Mouse (Mus musculus) right cerebral cortex, adult 2 months (tissue): Measurements from ENCODE around the gene Smad3.

Experiments
- DNase-seq, 2 experiments: peaks; one replicate each; pipeline ENCODE4 v3.0.0; 2021 to 2022; ENCODE audit warnings: low spot score in 2 of 2

Smad3 gene

DNA sequence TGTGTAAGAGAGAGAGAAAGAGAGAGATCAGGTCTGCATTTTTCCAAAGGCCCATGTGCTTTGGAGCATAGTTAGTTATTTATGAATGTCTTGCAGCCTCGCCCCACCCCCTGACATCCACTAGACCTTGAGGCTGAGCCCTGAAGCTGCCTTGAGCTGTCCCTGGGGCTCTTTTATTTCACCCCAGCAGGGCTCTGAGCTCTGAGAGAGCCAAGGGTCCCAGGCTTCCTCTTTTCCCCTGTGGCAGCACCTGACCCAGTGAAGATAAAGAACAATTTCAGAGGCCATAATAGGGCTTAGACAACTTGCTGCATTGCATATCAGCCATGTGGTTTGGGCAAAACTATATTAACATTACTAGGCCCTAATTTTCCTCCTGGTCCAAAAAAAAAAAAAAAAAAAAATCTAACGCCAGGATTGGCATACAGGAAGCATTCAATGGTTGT is 93.5 kb downstream of the Smad3 start:
- DNase-seq: no peak

DNA sequence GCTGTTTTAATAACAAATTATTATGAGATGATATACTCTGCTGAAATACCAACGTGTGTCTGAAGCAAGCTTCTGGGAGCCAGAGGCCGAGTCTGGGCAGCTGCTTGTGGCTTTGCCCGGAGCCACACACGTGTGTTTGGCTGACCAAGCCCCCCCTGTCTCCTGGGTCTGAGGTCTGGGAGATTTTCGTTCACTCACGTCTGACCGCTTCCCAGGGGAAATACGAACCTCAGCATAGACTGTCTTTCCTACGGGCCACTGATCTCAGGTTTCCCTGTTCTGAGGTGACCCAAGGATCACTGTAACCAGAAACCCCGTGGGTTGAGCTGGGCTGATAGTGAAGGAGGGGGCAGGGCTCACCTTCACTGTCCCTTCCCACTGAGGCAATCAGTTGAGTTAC is 94.6 kb downstream of the Smad3 start:
- no peak for DNase-seq

DNA sequence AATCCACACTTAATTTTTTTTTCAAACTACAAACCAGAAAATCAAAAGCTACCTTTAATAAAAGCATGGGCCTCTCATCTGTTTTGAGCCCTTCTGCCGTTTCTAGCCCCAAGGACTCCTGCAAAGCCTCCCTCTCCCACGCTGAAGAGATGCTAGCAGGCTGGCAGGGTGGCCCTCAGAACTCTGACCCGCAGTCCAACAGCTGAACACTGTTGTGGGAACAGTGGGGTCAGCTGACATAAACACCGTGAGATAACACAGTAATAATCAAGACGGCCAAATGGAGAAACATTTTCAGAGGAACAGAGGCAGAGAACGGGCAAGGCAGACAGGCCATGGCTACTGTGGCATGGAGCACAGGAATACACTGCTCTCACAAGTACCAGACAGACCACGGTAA is 95.0 kb downstream of the Smad3 start:
- DNase-seq: no peak

DNA sequence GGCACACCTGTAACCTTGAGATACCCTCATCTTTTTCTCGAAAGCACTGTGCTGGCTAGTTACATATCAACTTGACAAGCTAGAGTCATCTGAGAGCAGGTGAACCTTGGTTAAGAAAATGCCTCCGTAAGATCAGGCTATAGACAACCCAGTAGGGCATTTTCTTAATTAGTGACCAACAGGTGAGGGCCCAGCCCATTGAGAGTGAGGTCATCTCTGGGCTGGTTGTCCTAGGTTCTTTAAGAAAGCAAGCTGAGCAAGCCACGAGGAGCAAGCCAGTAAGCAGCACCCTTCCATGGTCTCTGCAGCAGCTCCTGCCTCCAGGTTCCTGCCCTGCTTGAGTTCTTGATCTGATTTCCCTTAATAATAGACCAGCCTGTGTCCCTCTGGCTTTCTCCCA is 97.1 kb downstream of the Smad3 start:
- DNase-seq: no peak

DNA sequence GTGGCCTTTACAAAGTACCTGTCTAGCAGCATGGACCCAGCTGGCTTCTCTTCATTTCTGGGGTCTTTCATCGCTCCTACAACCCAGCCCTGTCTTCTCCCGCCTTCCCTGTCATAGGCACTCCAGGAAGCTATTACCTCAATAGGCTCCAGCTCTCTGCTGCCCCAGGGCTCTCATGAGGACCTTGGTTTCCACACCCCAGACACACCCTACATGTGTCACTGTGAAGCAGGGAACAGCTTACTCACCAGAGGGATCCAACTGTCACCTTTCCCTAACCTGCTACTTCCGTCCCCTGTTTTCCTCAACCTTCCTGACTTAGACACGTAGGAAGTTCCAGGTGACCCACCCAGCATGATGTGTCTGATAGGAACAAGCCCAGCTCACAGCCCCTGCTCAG is 97.7 kb downstream of the Smad3 start:
- no peak for DNase-seq

DNA sequence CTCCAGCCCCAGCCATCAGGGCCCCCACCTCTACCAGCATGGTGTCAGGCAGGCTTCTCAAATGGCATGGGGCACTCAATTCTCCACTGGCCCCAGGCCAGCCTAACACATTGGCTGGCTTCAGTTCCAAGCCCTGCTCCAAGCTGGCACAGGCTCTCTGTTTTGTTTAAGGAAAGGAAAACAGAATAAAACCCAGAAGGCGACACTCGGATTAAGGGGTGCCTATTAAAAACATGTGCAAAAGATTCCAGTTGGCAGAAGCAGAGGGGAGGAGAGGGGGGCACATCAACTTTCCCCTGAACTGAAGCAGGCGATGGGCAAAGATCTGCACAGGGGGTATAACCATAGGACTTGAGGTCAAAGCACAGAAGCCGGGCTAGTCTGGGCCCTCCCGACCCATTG is 98.8 kb downstream of the Smad3 start:
- no peak for DNase-seq

DNA sequence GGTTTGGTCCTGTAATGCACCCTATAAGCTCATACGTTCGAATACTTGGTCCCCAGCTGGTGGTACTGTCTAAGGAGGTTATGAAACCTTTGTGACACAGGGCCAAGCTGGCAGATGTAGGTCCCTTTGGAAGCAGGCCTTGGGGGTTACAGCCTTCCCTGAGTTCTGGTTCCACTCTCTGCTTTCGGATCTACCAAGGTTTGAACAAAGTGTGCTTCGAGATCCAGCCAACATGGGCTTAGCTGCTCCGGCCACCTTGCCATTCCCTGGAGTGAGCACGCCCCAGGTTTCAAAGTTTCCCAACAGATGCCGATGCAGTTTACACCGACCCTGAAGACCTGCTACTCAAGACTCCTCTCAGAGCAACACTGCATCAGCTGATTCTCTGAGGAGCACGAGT is 99.4 kb downstream of the Smad3 start:
- no peak for DNase-seq

DNA sequence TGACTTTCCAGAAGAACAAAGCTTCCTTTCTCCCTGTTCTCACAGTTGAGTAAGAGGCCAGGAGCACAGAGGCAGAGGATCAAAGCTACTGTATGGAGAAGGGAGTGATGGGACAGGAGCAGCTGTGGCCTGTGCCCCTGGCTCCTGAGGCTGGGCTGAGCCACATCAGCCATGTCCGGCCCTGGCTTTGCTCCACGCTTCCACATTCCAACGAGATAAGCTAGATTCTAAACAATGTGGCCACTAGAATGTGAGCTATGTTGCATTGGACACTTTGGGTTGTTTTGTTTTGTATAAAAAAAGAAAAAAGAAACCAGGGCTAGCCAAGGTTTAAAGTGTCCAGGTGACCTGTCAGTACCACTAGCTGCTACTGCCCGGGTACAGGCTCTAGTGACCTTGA is 100.6 kb downstream of the Smad3 start:
- DNase-seq: no peak

DNA sequence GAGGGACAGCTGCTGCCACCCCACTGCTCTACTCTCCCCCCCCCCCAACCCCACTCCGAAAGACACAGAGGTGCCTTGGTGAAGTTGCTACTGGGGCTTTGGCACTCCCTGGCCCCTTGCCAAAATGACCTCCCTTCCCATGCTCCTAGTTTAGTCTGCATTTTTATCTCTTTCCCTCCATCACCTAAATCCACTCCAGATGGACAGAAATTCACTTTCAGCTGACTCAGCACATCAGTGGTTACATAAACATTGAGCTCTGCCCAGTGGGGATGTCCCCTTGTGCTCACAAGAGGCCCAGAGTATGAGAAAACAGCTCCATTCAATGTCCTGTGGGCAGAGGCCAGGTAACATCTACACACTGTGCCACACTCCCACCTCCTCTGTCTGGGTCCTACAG is 102.7 kb downstream of the Smad3 start:
- no peak for DNase-seq

DNA sequence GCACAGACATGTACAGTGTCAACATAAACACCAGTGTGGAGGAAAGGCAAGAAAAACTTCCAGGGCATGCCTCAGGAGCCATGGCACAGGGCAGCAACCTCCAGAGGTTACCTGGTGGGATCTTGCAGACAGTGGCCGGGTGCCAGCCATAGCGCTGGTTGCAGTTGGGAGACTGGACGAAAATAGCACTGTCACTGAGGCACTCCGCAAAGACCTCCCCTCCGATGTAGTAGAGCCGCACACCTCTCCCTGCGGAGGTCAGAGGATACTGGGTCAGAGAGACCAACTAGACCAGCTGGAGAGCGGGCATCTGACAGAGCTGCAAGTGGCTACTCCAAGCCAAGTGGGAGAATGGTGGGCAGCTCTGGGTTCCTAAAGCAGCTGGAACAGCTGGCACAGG is 103.2 kb downstream of the Smad3 start:
- no peak for DNase-seq

DNA sequence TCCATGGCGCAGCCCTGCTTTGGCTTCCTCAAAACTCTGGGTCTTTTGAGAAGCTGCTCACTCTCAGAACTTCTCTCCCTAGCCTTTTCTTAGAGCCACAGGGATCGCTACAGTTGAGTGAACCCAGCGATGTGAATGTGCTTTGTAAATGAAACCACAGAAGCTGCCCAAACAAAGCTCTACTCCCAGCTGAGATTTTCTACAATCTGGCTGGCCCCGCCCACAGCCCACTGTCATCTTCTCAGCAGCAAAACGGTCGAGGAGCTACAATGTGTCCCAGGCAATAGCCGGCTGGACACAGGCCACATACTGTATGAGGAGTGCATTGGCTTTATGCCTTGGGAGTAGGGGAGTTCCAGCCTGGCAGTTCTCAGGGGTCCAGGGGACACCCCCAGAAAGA is 104.1 kb downstream of the Smad3 start:
- DNase-seq: no peak

DNA sequence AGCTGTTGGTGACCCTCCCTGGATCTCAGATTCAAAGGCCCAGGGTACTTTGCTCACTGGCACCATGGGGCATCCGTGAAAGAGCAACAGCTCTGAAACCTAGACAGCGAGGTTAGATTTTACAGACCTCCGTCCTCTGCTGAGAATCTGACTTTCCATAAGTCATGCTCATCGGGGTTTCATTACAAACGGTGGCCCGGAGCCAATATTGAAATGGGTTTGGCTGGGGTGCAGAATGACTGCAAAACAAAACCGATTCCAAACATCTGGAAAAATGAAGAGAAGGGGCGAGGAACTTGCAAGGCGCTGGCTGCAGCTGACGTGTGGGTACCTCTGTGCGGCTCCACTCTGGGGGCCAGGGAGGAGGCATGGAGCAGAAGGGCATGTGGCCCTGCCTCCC is 106.2 kb downstream of the Smad3 start:
- no peak for DNase-seq

DNA sequence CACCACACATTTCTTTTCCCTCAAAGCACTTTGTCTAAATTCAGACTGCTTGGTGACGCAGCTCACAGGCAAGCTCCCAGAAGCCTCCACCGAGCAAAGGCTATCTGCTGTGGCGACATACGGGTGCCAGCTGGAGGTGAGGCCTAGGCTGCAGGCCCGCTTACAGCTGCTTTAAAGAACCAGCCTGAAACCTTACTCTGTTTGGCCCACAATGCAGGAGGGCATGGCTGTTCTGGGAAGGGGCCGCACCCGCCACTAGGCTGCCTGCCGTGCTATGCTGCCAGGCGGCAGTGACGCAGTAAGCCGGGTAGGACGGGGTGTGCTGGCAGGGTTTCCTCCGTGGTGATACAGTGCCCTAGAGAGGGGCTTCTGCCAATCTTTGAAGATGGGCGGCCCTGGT is 106.9 kb downstream of the Smad3 start:
- no peak for DNase-seq

DNA sequence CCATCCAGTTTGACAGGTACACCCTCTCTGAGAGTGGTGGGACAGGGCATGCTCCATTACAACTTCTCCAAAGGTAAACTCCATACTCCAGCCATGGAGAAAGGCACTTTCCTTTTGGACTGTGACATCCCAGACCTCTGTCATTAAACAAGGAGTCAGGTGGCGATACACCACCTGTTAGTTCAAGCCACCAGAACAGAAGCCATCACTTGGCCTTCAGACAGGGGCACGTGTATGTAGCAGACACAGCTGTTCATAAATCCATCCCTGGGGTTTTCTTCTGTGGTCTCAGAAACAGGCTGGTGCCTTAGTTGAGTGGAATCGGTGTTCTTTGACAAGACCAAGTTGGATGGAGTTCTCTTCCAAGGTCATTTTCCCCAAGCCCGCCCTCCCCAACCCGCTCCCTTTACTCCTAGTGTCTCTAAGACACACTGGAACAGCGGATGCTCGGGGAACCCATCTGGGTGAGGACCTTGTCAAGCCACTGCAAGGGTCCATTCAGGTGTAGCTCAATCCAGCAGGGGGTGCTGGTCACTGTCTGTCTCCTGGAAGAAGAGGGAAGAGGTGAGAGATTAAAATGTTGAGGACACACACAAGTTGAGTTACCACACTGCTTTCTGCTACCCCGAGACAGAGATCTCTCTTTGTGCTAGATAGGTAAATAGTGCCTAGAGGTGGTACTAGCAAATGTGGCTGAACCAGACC is 107.8 kb downstream of the Smad3 start:
- no peak for DNase-seq

DNA sequence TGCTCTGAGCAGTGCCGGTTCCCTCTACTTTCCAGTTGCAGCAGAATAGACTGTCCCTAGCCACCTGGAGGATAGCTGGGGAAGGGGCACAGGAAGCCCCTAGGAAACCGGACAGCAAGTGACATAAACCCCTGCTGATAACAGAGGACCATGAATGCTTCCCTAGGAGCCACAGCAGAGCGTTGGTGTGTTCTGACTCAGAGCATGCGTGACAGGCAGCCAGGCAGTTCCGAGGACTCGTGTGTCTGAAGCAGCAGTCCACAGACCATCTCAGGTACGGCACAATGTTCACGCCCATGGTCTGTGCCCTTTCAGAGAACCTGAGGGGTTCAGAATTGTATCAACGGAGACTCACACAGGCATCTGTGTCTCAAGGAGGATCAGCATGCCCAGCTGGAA is 109.3 kb downstream of the Smad3 start:
- DNase-seq: no peak

DNA sequence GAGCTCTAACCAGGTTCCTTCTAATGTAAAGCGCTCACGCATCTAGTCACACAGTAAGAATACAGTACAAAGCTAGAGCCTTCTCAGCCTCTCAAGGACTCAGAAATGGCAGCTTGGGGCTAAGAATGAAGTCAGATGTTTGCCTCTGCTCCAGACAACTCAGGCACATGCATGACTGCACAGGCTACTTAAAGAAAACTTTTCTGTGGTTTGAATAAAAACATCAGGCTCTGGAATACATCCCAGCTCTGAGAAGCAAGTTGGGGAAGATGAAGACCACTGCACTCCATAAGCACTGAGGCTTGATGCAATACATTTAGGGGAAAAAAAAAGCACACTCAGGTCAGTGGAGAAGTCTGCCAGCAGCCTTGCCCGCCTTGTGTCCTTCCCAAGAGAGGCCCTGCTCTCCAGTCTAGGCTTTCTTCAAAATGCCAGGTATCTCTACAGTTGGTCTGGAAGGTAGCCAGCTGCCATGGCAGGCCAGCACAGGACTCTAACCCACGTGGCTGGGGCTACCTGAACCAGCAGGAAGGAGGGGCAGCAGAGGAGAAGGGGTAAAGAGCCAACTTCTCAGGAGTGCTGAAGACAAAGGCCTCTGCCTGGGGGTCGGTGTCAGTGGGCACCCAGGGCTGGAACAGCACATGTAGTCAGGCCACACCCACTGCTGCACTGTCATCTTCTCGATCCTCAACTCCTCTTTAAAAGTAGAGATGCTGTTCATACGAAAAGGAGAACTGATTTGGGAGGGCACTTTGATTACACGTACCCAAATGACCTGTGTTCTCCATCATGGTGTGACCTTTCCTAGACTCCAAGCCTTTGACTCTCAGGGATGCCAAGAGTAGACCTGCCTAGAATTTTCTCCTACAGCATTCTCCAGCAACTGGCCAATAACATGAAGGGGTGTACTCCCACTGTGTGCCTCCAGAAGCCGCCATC is 109.9 kb downstream of the Smad3 start:
- no peak for DNase-seq

DNA sequence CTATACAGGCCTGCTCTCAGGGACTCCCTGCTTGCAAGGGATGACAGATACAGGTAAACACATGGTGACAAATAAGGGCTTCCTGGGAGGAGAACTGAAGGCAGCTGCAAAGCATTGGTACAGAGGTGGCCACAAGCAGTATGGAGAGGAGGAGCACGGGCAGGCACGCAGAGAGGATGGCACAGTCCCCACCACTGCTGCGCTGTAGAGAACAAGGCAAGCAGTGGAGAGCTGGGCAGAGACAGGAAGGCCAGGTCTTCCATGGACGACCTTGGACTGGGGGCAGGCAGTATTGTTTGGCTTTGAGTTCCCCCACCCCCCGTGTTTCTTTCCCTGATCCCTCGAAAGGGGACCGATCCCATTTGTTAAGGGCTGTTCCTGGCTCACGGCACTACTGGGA is 112.7 kb downstream of the Smad3 start:
- DNase-seq: no peak

DNA sequence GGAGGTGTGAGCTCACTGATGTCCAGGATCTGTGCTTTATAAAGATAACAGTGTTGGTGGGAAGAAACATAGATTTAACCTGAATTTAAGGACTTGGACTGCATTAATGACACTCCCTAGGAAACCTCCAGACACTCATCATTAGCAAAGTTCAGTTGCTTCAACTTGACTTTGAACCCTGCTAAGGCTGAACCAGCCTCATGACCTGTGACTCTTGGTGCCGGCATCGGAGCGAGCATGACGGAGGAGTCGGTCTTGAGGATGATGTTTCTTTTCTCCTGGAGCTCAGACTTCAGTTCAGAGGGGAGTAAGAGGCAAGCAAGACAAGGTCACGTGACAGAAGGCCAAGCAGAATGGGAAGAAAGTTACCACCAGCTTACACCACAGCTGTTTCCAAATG is 113.8 kb downstream of the Smad3 start:
- no peak for DNase-seq

DNA sequence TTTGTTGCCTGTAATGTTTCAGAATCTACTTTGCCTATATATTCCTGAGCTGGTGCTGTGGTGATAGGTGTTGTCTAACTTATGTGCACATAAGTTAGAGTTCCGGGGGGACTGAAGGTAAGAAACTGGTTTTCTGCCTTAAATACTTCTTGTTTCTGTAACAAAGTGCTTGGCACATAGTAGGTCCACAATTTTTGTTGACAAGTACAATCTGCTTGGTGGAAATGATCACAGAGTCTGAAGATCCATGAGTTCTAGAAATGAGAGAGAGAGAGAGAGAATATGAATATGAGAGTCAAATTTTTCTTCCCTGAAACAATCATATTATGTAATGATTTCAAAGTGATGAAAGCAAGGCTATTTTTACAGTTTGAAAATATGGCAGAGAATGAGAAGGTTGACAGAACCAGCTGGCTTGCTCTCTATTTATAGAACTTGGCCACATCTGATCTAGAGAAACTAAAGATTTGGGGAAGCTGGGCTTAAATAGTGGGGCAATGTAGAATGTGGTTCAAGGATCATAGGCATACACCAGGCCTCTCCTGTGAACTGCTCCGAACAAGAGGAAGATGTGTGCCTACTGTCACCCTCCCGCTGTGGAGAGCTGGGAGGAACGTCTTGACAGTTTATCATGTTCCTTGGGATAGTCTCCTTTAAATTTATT is 115.7 kb downstream of the Smad3 start:
- DNase-seq: no peak

DNA sequence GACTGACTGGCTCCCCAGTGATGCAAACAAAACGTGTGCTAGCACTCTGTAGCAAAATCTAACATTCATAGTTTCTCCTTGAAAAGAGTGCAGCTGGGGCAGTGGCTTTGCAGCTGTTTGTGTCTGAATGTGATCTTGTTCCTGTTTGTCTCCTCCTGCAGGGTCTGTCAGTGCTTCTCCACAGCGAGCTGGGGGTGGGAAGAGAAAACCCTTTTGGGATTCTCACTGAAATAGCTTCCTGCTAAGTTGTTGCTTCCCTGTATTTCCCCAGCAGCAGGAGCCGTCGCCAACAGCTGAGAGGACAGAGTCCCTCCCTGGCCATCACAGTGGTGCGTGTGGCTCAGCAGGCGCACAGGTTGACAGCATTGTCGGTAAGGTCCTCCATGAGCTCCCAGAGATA is 121.7 kb downstream of the Smad3 start:
- DNase-seq: no peak

DNA sequence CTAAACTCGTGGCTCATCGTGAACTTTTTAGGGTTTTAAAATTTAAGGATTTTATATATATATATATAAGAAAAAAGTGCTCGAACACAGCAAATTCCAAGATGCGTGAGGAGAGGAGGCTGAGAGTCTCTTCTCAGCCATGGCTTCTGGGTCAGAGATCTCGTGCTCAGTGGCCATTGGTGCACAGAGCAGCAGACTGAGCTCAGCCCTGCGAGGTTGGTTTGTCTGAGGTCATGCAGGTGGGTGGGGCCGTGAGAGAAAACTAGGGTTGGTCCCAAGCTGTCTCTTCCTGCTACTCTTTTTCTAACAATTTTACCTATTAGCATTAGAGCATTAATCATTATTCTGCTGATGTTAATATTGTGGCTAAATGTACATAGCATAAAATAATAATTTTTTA is 124.5 kb downstream of the Smad3 start:
- DNase-seq: no peak

DNA sequence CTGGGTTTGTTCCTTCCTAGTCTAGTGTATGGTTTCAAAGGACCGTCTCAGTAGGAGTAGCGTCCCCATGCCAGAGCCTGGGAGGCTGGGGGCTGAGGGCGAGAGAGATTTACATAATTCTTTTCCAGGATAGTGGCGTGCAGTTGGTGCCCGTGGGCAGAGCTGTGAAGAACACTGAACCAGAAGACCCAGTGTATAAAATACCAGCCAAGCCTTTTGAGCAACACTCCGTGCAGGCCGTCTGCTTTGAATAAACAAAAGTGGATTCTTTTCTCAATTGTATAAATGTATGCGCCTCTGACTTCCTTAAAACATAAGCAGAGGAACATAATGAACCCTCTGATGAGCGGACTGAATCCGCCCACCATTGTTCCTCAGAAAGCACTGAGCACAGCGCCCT is 124.9 kb downstream of the Smad3 start:
- DNase-seq: peak; percentile 74 to 79

DNA sequence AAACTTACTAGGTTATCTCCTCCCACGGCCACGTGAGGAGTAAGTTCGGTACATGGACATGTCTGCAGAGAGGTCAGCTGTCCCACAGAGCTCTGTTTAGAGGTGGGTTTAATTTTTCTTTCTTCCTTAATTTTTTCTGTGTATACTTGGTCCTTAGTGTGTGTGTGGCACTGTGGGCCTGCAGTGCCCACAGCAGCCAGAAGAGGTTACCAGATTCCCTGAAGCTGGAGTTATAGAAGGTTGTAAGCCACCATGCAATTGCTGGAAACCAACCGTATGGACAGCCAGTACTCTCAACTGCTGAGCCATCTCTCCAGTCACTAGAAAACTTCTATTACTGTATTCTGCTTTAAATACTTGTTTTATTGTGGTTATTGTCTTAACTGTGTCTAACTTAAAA is 125.7 kb downstream of the Smad3 start:
- DNase-seq: no peak
